Mouse (Mus musculus) spleen, adult 2 months (tissue): ENCODE data around the gene Vars.

Source experiments
- CTCF ChIP-seq: fragments of 200-500 bp; IDR thresholded peaks from 2 replicates; pipeline ENCODE4 v1.5.1; 2011; ENCODE audit warnings: mild to moderate bottlenecking, inconsistent platforms; ENCODE audit not compliant: insufficient read depth, insufficient read length, insufficient replicate concordance; ENCODE audit errors: extremely low read depth
- POLR2A ChIP-seq: fragments of 200-500 bp; IDR thresholded peaks from 2 replicates; pipeline ENCODE4 v1.6.1; 2011; ENCODE audit warnings: low read depth, low read length, inconsistent platforms

- TF ChIP-seq CTCF (no peak), POLR2A (no peak)
These were observed 38.7 kb upstream of the Vars start for GRCm38 (mm10) chr17:34962125-34962524.
